Mouse (Mus musculus): ENCODE results near the gene Hoxb2. TPM values are rescaled to one million over a fixed set of nuclear protein-coding genes. Genes with fewer than 3 reads are reported as not detected.

Gene Hoxb2
- 12.2 and 13.4 TPM in 2 replicates for polyA plus RNA-seq (2015; fragmentation: Nextera tagmentation; extraction: Ambion mirVana)

DNA sequence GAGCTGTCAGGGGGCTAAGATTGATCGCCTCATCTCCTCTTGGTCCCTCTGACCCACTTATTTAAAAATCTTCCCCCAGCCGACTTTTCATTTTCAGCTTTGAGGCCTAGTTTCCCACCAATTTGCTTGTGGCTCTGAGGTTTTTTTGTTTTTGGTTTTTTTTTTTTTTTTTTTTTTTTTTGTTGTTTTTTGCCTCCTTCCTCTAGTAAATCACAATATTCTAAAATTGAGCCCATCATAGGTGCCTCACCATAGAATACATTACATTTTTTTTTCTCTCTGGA lies at the start of gene Hoxb2:
Gene Hoxb2, plus strand, starts transcription at position 185 of the 284 bp plus-strand sequence.
- Histone ChIP-seq H3K27ac (replicated peaks) (peak within 1 kb of the TSS; percentile 95), H3K9ac (ENCODE audit: low read length) (peak within 1 kb of the TSS; percentile 41; the same call in 1 of the 2 replicates), H3K4me1 (replicated peaks; ENCODE audit: control insufficient read depth, insufficient read depth) (no peaks in the 10 kb centered on the region), H3K36me3 (ENCODE audit: control insufficient read depth, insufficient read depth, low read length) (no peaks in the 10 kb centered on the region; the same call in 1 of the 2 replicates), H3K27me3 (ENCODE audit: control insufficient read depth, insufficient read depth, low read length) (no peaks in the 10 kb centered on the region; the same call in 1 of the 2 replicates), H3K9me3 (ENCODE audit: control insufficient read depth, low read length) (no peaks in the 10 kb centered on the region), H3K4me2 (replicated peaks; ENCODE audit: low read depth) (peak within 1 kb of the TSS; percentile 72), H3K4me3 (ENCODE audit: low read depth, low read length) (peak within 1 kb of the TSS; percentile 63; the same call in 1 of the 2 replicates)
- WGBS = 32% methylated on average over 2 of the region's 2 CpGs
- DNase-seq (ENCODE audit: low spot score) (no peak), ATAC-seq (ENCODE audit: low FRiP score, low TSS enrichment) (no peak)
- TF ChIP-seq CTCF (IDR thresholded peaks at IDR 0.05; ENCODE audit: low read depth) = no peak
- no peak for TF ChIP-seq EP300 (optimal IDR thresholded peaks at IDR 0.05)

DNA sequence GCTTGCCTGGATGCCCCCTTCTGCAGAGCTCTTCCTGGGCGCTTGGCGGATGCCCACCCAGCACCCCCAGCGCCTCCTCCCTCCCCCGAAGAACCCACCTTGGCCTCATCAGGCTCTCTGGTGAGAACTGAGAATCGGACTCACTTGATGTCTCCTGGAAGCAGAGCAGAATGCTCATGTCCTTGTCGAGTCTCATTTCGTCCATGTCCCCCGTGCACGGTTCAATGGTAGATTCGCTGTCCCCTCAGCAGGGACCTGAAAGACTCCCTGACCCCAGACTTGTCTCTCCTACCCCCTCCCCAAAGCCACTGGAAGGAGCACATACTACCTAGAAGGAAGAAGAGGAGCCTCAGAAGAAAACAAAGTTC lies 49.3 kb upstream of the Hoxb2 start:
- no peaks in the 10 kb centered on the region for H3K4me1 ChIP-seq (replicated peaks; ENCODE audit: control insufficient read depth, insufficient read depth)
- DNase-seq (ENCODE audit: low spot score) (no peak), ATAC-seq (ENCODE audit: low FRiP score, low TSS enrichment) (no peak)
- H3K4me3 ChIP-seq (ENCODE audit: low read depth, low read length) = peak overlapping the region; percentile 54
- TF ChIP-seq EP300 (optimal IDR thresholded peaks at IDR 0.05) (no peak), CTCF (IDR thresholded peaks at IDR 0.05; ENCODE audit: low read depth) (no peak)
- H3K27ac ChIP-seq (replicated peaks) = peak overlapping the region; percentile 26
- no peaks in the 10 kb centered on the region for H3K9me3 ChIP-seq (ENCODE audit: control insufficient read depth, low read length)
- 24% methylated on average over 9 of the region's 10 CpGs for WGBS
- peaks cover 3% of the 10 kb centered on the region; the same call in 1 of the 2 replicates for H3K27me3 ChIP-seq (ENCODE audit: control insufficient read depth, insufficient read depth, low read length)
- peak overlapping the region; percentile 68; the same call in 1 of the 2 replicates for H3K9ac ChIP-seq (ENCODE audit: low read length)
- H3K4me2 ChIP-seq (replicated peaks; ENCODE audit: low read depth) = peak overlapping the region; percentile 50
- H3K36me3 ChIP-seq (ENCODE audit: control insufficient read depth, insufficient read depth, low read length) = no peaks in the 10 kb centered on the region

DNA sequence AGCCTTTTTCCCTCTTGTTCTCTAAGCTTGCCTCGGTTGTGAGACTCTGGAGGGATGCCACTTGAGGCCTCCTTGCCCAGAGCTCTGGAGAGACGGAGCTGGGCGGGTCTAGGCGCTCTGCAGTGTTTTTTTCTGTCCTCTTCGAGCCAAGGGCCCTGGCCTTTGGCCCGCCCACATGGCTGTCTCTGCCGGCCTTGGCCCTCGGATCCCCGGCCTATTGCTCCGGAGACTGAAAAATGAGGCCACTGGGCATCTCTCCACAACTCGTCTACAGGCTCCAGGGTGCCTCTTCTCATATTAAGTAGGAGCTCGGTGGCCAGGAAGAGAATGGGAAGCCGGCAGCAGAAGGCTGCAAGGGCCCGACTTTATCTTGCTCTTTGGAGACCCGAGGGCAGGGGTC lies 48.5 kb upstream of the Hoxb2 start:
- WGBS = 12% methylated on average over 14 of the region's 15 CpGs
- Histone ChIP-seq H3K27ac (replicated peaks) (peak overlapping the region; percentile 46), H3K4me1 (replicated peaks; ENCODE audit: control insufficient read depth, insufficient read depth) (no peaks in the 10 kb centered on the region), H3K9me3 (ENCODE audit: control insufficient read depth, low read length) (no peaks in the 10 kb centered on the region), H3K4me3 (ENCODE audit: low read depth, low read length) (peak overlapping the region; percentile 17), H3K36me3 (ENCODE audit: control insufficient read depth, insufficient read depth, low read length) (no peaks in the 10 kb centered on the region), H3K9ac (ENCODE audit: low read length) (peak overlapping the region; percentile 41), H3K27me3 (ENCODE audit: control insufficient read depth, insufficient read depth, low read length) (peaks cover 3% of the 10 kb centered on the region; the same call in 1 of the 2 replicates), H3K4me2 (replicated peaks; ENCODE audit: low read depth) (peak overlapping the region; percentile 72)
- TF ChIP-seq EP300 (optimal IDR thresholded peaks at IDR 0.05) (no peak), CTCF (IDR thresholded peaks at IDR 0.05; ENCODE audit: low read depth) (no peak)
- ATAC-seq (ENCODE audit: low FRiP score, low TSS enrichment) (no peak), DNase-seq (ENCODE audit: low spot score) (no peak)

DNA sequence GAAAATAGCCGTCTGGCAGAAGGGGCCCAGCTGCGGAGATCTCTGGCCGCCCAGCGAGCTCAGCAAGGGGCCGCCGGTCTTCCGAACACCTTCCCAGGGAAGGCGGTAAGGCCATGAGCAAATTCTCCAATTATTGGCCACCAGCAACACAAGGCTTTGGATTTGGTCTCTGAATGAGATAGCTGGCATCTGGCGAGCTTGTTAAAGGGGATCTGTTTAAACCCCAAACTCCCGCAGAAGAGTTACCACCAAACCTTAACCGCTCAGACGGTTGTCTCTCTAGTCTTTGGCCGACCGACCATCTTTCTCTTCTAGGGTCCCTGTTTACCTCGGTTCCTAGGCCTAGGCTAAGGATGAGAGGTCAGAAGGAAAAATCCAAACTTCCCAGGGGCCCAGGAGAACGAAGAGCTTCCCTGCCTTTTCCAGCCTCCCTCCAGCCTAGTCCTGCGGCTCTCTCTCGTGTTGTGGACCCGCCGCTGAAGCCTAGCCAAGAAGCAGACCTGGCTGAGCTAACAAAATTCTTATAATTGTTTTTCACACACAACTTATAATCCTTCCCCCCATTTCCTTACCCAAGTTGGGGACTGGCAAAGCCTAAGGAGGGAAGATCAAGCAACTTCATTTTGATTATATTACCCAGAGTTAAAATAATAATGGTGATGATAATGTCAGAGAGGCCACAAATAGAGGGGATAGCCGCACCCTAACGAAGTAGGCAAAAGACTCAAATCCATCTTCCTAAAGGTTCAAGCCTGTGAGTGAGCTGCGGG lies 47.8 kb upstream of the Hoxb2 start:
- Histone ChIP-seq H3K4me1 (replicated peaks; ENCODE audit: control insufficient read depth, insufficient read depth) (no peaks in the 10 kb centered on the region), H3K27ac (replicated peaks) (peak overlapping the region; percentile 8), H3K27me3 (ENCODE audit: control insufficient read depth, insufficient read depth, low read length) (no peaks in the 10 kb centered on the region), H3K36me3 (ENCODE audit: control insufficient read depth, insufficient read depth, low read length) (no peaks in the 10 kb centered on the region), H3K4me3 (ENCODE audit: low read depth, low read length) (peak overlapping the region; percentile 52), H3K9me3 (ENCODE audit: control insufficient read depth, low read length) (no peaks in the 10 kb centered on the region), H3K4me2 (replicated peaks; ENCODE audit: low read depth) (peak overlapping the region; percentile 72), H3K9ac (ENCODE audit: low read length) (peak overlapping the region; percentile 41; the same call in 1 of the 2 replicates)
- DNase-seq (ENCODE audit: low spot score) = no peak
- ATAC-seq (ENCODE audit: low FRiP score, low TSS enrichment) = no peak
- 16% methylated on average over 23 of the region's 23 CpGs for WGBS
- TF ChIP-seq CTCF (IDR thresholded peaks at IDR 0.05; ENCODE audit: low read depth) (no peak), EP300 (optimal IDR thresholded peaks at IDR 0.05) (no peak)

DNA sequence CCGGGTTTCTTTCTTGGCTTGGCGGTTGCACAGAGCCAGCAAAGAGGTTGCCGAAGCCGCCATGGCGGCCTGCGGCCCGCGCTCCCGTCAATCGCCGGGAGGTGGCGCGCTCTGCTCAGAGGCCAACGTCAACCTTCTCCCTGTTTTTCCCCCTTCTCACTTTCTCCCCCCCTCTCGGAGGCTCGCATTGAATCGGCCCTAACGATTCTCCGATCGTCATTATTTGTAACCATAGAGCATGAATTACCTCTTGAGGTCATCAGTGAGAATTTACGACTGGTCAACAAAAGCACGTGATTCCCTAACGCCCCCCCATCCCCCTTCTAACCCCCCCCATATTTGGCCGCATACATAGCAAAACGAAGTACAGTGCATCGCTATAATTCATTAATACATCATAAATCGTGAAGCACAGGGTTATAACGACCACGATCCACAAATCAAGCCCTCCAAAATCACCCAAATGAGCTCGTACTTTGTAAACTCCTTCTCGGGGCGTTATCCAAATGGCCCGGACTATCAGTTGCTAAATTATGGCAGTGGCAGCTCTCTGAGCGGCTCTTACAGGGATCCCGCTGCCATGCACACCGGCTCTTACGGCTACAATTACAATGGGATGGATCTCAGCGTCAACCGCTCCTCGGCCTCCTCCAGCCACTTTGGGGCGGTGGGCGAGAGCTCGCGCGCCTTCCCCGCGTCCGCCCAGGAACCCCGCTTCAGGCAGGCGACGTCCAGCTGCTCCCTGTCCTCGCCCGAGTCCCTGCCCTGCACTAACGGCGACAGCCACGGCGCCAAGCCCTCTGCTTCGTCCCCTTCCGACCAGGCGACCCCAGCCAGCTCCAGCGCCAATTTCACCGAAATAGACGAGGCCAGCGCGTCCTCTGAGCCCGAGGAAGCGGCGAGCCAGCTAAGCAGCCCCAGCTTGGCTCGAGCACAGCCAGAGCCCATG lies 46.9 kb upstream of the Hoxb2 start, which contains the start of gene Hoxb5:
Gene Hoxb5, plus strand, starts transcription at position 186 of the 949 bp plus-strand sequence.
- Histone ChIP-seq H3K27ac (replicated peaks) (peak within 1 kb of the TSS; percentile 92), H3K27me3 (ENCODE audit: control insufficient read depth, insufficient read depth, low read length) (no peaks in the 10 kb centered on the region), H3K4me1 (replicated peaks; ENCODE audit: control insufficient read depth, insufficient read depth) (no peaks in the 10 kb centered on the region), H3K9ac (ENCODE audit: low read length) (peak within 1 kb of the TSS; percentile 80), H3K4me3 (ENCODE audit: low read depth, low read length) (peak within 1 kb of the TSS; percentile 52), H3K36me3 (ENCODE audit: control insufficient read depth, insufficient read depth, low read length) (no peaks in the 10 kb centered on the region), H3K9me3 (ENCODE audit: control insufficient read depth, low read length) (no peaks in the 10 kb centered on the region), H3K4me2 (replicated peaks; ENCODE audit: low read depth) (peak within 1 kb of the TSS; percentile 72)
- TF ChIP-seq EP300 (optimal IDR thresholded peaks at IDR 0.05) = peak; percentile 28
- peak; percentile 92 for TF ChIP-seq CTCF (IDR thresholded peaks at IDR 0.05; ENCODE audit: low read depth)
- peak; percentile 56; the same call in 1 of the 2 replicates for ATAC-seq (ENCODE audit: low FRiP score, low TSS enrichment)
- DNase-seq (ENCODE audit: low spot score) = peak; percentile 85
- WGBS = 2% methylated on average over 69 of the region's 69 CpGs

Measured in stomach, postnatal 0 days (tissue).